Mouse (Mus musculus) gastrocnemius, adult 18-20 months (tissue): ENCODE data around the gene Gtf3c6. TPM values are rescaled to one million over a fixed set of nuclear protein-coding genes. Genes with fewer than 3 reads are reported as not detected.
"Not testable (repeated sequence)": the region's sequence is repeated elsewhere in the genome, so short reads cannot be mapped to it uniquely, and the experiment has no call there.

Experiments used
- DNase-seq: peaks from one replicate; pipeline ENCODE4 v3.0.0; 2021; ENCODE audit warnings: low spot score
- long read RNA-seq, 2 experiments: library from polyadenylated mRNA; stranded (forward); transcript quantifications; one replicate each; pipeline ENCODE4 v2.0.0; 2021
- total RNA-seq, 2 experiments: library from RNA; stranded (reverse); gene quantifications; 2 replicates each; pipeline ENCODE4 v1.2.3; 2021

The Gtf3c6 gene
- total RNA-seq, result 10 to 100 TPM; 27.1 to 34.8 TPM
- long read RNA-seq, experiment 1, transcript Gtf3c6-206 (6 exons, 2,526 nt), result minor isoform, 12 of 29 reads
- long read RNA-seq, experiment 1, transcript Gtf3c6-201 (6 exons, 887 nt), result major isoform, 13 of 29 reads
- long read RNA-seq, experiment 1, partial matches to known transcripts, result 1 of 29 reads
- long read RNA-seq, experiment 1, other reads (novel, unspliced or antisense), result 2 of 29 reads
- long read RNA-seq, experiment 2, transcript Gtf3c6-201 (6 exons, 887 nt), result minor isoform, 8 of 22 reads
- long read RNA-seq, experiment 2, transcript Gtf3c6-206 (6 exons, 2,526 nt), result major isoform, 13 of 22 reads
- long read RNA-seq, experiment 2, partial matches to known transcripts, result 0 of 22 reads
- long read RNA-seq, experiment 2, other reads (novel, unspliced or antisense), result 0 of 22 reads

DNA sequence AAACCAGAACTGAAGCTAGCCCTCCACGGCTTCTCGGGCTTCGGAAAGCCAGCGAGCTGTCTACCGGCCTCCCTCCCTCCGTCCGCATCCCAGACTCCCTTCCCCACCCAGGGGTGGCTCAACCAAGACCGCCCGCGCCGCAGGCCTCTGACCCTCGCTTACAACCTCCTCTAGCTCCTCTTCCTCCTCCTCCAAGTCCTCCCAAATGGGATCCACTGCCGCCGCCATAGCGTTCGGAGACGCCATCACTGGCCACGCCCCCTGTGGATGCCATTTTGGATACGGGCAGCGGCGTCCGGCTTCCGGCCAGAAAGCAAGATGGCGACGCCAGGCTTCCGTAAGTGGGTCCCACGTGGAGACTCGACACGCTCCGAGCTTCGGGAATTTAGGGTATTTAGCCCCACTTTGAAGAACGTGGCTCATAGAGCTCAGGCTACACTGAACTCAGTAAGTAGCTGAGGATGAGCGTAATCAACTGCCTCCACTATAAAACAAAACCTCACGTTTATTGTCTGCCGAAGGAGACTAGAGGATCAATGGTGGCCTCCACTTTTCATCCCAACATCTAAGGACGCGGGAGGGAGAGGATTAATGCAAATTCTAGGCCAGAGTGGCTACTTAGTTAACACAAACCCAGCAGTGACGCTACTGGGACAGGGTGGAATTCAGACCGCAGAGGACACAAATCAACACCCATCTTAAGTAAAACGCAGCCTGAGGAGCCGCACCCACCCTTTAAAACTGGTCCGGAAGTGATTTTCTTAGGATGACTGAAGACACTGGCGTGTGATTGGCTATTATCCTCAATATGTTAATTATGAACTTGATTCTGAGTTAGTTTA lies at the start of gene Gtf3c6:
Gtf3c6 (minus strand) TSS at position 695 of the 842 bp plus-strand sequence.
- DNase-seq, result peak; percentile 95

DNA sequence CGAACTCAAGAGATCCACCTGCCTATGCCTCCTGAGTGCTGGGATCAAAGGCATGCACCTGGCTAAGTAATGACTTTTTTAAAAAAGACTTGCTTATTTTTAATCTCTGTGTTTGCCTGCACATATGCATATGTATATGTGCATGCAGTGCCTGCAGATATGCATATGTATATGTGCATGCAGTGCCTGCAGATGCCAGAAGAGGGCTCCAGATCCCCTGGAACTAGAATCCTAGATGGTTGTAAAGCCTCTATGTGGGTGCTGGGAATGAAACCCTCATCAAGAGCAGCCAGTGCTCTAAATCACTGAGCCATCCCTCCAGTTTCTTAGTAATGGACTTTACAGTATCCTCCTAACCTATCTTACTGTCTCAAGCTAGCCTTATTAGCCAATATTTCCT lies 48.1 kb upstream of the Gtf3c6 start:
- DNase-seq, result no peak

GRCm38 (mm10) chr10:40302140-40302985 lies 44.5 kb upstream of the Gtf3c6 start, which contains the start of gene Amd1:
Gene Amd1, minus strand, starts transcription at chr10:40302186.
- peak; percentile 100 for DNase-seq

- DNase-seq, result not testable (repeated sequence)
Measured at GRCm38 (mm10) chr10:40301181-40302075, 43.5 kb upstream of the Gtf3c6 start.

GRCm38 (mm10) chr10:40300648-40301171 lies 42.8 kb upstream of the Gtf3c6 start:
- peak; percentile 86 for DNase-seq

DNA sequence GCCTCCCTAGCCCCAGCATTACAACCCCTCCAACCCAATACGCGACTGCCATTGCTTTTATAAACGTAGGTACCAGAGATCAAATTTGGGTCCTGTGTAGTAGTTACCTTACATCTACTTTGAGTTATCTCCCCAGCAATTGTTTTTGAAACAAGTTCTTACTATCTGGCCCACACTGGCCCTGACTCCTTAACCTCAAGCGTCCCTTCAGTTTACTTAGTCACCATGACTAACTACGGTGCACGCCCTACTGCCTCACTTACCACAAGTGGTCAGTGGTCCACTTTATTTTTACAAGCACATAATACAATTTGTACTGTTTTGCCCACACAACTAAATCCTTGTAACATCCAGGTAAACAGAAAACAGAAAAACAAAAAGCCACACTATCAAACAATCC lies 34.7 kb upstream of the Gtf3c6 start:
- no peak for DNase-seq

GRCm38 (mm10) chr10:40286767-40287166 lies 28.9 kb upstream of the Gtf3c6 start:
- DNase-seq, result no peak

GRCm38 (mm10) chr10:40285571-40285970 lies 27.7 kb upstream of the Gtf3c6 start:
- no peak for DNase-seq

GRCm38 (mm10) chr10:40284997-40285396 lies 27.1 kb upstream of the Gtf3c6 start:
- no peak for DNase-seq

DNA sequence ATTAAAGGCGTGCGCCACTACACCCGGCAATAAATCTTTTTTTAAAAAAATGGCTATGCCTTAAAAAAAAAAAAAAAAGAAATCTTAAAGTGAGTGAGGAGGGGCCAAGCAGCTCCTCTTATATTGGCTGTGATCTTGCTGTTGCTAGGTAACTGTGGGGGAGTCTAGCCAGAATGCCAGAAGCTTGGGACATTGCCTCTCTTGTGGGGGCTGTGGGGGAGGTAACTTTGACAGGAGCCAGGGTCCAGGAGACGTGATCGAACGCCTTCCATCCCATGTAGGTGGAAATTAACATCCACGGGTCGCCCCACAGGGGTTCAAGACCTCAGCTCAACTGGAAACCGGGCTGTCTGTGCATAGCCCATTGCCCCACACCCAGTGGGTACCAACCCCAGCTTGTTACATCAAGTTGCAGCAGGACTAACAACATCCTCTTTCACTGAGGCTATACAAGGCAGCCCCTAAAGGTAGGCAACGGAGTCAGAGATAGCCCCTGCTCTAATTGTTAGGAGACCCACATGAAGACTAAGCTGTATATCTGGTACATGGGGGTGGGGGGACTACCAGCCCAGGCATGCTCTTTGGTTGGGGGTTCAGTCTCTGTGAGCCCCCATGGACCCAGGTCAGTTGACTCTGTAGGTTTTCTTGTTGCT lies 26.4 kb upstream of the Gtf3c6 start:
- DNase-seq, result no peak

GRCm38 (mm10) chr10:40283636-40284035 lies 25.7 kb upstream of the Gtf3c6 start:
- DNase-seq, result no peak

- DNase-seq, result no peak
Measured at GRCm38 (mm10) chr10:40281565-40281964, 23.7 kb upstream of the Gtf3c6 start.

- DNase-seq, result no peak
Measured at GRCm38 (mm10) chr10:40278317-40278716, 20.4 kb upstream of the Gtf3c6 start.

GRCm38 (mm10) chr10:40275991-40276390 lies 18.1 kb upstream of the Gtf3c6 start:
- no peak for DNase-seq

DNA sequence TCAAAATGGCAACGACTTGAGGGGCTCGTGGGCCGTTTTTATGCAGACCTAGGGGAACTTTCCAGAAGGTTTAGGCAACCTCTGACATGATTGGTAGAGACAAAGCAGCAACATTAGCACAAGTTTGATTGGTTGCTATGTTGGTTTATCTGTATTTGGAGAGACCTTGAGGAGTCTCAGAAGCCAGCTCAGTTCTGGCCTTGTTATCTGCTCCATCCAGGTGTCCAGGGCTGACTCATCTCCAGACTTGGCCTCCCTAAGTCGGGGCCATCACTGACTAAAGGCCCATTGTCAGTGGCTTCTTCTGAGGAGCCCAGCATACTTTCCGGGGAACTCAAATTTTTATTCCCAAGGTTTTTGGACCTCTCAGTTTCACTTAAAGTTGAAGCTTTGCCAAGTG lies 16.0 kb upstream of the Gtf3c6 start:
- no peak for DNase-seq

GRCm38 (mm10) chr10:40271216-40271615 lies 13.3 kb upstream of the Gtf3c6 start:
- DNase-seq, result no peak

GRCm38 (mm10) chr10:40264920-40265319 lies 7.0 kb upstream of the Gtf3c6 start:
- DNase-seq, result no peak

GRCm38 (mm10) chr10:40263691-40264090 lies 5.8 kb upstream of the Gtf3c6 start:
- no peak for DNase-seq

- DNase-seq, result no peak
Measured at GRCm38 (mm10) chr10:40262200-40262599, 4.3 kb upstream of the Gtf3c6 start.

DNA sequence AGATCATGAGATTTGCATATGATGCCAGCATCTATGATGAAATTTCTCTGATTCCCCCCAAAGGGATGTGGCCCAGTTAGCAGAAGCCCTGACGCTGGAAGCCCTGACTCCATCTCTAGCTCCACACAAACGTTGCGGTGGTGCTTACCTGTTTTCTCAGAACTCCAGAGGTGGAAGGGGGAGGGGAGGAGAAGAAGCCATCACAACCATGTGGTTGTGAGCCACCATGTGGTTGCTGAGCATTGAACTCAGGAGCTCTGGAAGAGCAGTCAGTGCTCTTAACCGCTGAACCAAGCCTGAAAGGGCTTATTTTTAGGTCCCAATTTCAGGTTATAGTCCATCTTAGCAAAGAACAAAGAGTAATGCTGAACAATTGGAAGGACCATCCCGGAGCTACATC lies 2.4 kb upstream of the Gtf3c6 start:
- no peak for DNase-seq
